Mouse (Mus musculus): ENCODE results near the gene Htr2b. TPM values are rescaled to one million over a fixed set of nuclear protein-coding genes. Genes with fewer than 3 reads are reported as not detected.

Htr2b gene
- polyA plus RNA-seq, 1 experiment from 2014 or later: not detected

- Histone ChIP-seq H3K4me2 (ENCODE audit: low read depth) (no peak within 1 kb of the TSS), H3K4me1 (ENCODE audit: control insufficient read depth, insufficient read depth, low read length) (no peaks in the 10 kb centered on the region), H3K36me3 (ENCODE audit: control insufficient read depth, insufficient read depth, low read length) (peaks cover 3% of the 10 kb centered on the region), H3K4me3 (ENCODE audit: low read depth, low read length) (no peak within 1 kb of the TSS), H3K9me3 (ENCODE audit: control insufficient read depth, low read length) (no peaks in the 10 kb centered on the region), H3K27me3 (ENCODE audit: control insufficient read depth, insufficient read depth, low read length) (no peaks in the 10 kb centered on the region), H3K9ac (ENCODE audit: low read length) (no peak within 1 kb of the TSS), H3K27ac (ENCODE audit: low read depth, low read length) (no peak within 1 kb of the TSS)
- 96% methylated on average over 4 of the region's 4 CpGs for WGBS
- ATAC-seq (ENCODE audit: insufficient read depth, low FRiP score, low TSS enrichment): no peak
- DNase-seq (ENCODE audit: low spot score): no peak
Measured at GRCm38 (mm10) chr1:86133337-86133736, 21.6 kb upstream of the Htr2b start, which contains the start of gene Gm21972. TSS of gene Gm21972 (plus strand) at chr1:86133637.

- ATAC-seq (ENCODE audit: insufficient read depth, low FRiP score, low TSS enrichment) (no peak), DNase-seq (ENCODE audit: low spot score) (no peak)
- no peak overlapping the region for H3K9ac ChIP-seq (ENCODE audit: low read length)
- H3K36me3 ChIP-seq (ENCODE audit: control insufficient read depth, insufficient read depth, low read length): peaks cover 8% of the 10 kb centered on the region
- no peaks in the 10 kb centered on the region for H3K27me3 ChIP-seq (ENCODE audit: control insufficient read depth, insufficient read depth, low read length)
- no peak overlapping the region for H3K4me2 ChIP-seq (ENCODE audit: low read depth)
- 83% methylated on average over 2 of the region's 2 CpGs for WGBS
- no peak overlapping the region for H3K4me3 ChIP-seq (ENCODE audit: low read depth, low read length)
- H3K9me3 ChIP-seq (ENCODE audit: control insufficient read depth, low read length): no peaks in the 10 kb centered on the region
- no peaks in the 10 kb centered on the region for H3K4me1 ChIP-seq (ENCODE audit: control insufficient read depth, insufficient read depth, low read length)
- no peak overlapping the region for H3K27ac ChIP-seq (ENCODE audit: low read depth, low read length)
Measured at GRCm38 (mm10) chr1:86126036-86126435, 14.3 kb upstream of the Htr2b start.

GRCm38 (mm10) chr1:86119549-86119948 lies 7.8 kb upstream of the Htr2b start:
- no peaks in the 10 kb centered on the region for H3K36me3 ChIP-seq (ENCODE audit: control insufficient read depth, insufficient read depth, low read length)
- H3K4me2 ChIP-seq (ENCODE audit: low read depth): no peak overlapping the region
- H3K9me3 ChIP-seq (ENCODE audit: control insufficient read depth, low read length): no peaks in the 10 kb centered on the region
- no peaks in the 10 kb centered on the region for H3K4me1 ChIP-seq (ENCODE audit: control insufficient read depth, insufficient read depth, low read length)
- DNase-seq (ENCODE audit: low spot score): no peak
- H3K27ac ChIP-seq (ENCODE audit: low read depth, low read length): no peak overlapping the region
- 88% methylated on average over 4 of the region's 4 CpGs for WGBS
- no peaks in the 10 kb centered on the region for H3K27me3 ChIP-seq (ENCODE audit: control insufficient read depth, insufficient read depth, low read length)
- no peak overlapping the region for H3K4me3 ChIP-seq (ENCODE audit: low read depth, low read length)
- H3K9ac ChIP-seq (ENCODE audit: low read length): no peak overlapping the region
- ATAC-seq (ENCODE audit: insufficient read depth, low FRiP score, low TSS enrichment): no peak

GRCm38 (mm10) chr1:86114141-86114540 lies 2.4 kb upstream of the Htr2b start:
- no peak overlapping the region for H3K9ac ChIP-seq (ENCODE audit: low read length)
- H3K27ac ChIP-seq (ENCODE audit: low read depth, low read length): no peak overlapping the region
- H3K4me1 ChIP-seq (ENCODE audit: control insufficient read depth, insufficient read depth, low read length): no peaks in the 10 kb centered on the region
- H3K36me3 ChIP-seq (ENCODE audit: control insufficient read depth, insufficient read depth, low read length): no peaks in the 10 kb centered on the region
- H3K27me3 ChIP-seq (ENCODE audit: control insufficient read depth, insufficient read depth, low read length): no peaks in the 10 kb centered on the region
- WGBS: 92% methylated on average over 3 of the region's 3 CpGs
- DNase-seq (ENCODE audit: low spot score) (no peak), ATAC-seq (ENCODE audit: insufficient read depth, low FRiP score, low TSS enrichment) (no peak)
- H3K4me2 ChIP-seq (ENCODE audit: low read depth): no peak overlapping the region
- H3K9me3 ChIP-seq (ENCODE audit: control insufficient read depth, low read length): no peaks in the 10 kb centered on the region
- H3K4me3 ChIP-seq (ENCODE audit: low read depth, low read length): no peak overlapping the region

- H3K4me3 ChIP-seq (ENCODE audit: low read depth, low read length): no peak overlapping the region
- no peak overlapping the region for H3K27ac ChIP-seq (ENCODE audit: low read depth, low read length)
- 100% methylated on average over 1 of the region's 1 CpGs for WGBS
- no peak overlapping the region for H3K9ac ChIP-seq (ENCODE audit: low read length)
- no peaks in the 10 kb centered on the region for H3K9me3 ChIP-seq (ENCODE audit: control insufficient read depth, low read length)
- ATAC-seq (ENCODE audit: insufficient read depth, low FRiP score, low TSS enrichment) (no peak), DNase-seq (ENCODE audit: low spot score) (no peak)
- H3K4me1 ChIP-seq (ENCODE audit: control insufficient read depth, insufficient read depth, low read length): no peaks in the 10 kb centered on the region
- no peak overlapping the region for H3K4me2 ChIP-seq (ENCODE audit: low read depth)
- H3K27me3 ChIP-seq (ENCODE audit: control insufficient read depth, insufficient read depth, low read length): no peaks in the 10 kb centered on the region
- no peaks in the 10 kb centered on the region for H3K36me3 ChIP-seq (ENCODE audit: control insufficient read depth, insufficient read depth, low read length)
Measured at GRCm38 (mm10) chr1:86105054-86105453, 6.7 kb downstream of the Htr2b start.

GRCm38 (mm10) chr1:86094413-86094812 lies 17.4 kb downstream of the Htr2b start:
- Histone ChIP-seq H3K4me2 (ENCODE audit: low read depth) (no peak overlapping the region), H3K4me1 (ENCODE audit: control insufficient read depth, insufficient read depth, low read length) (no peaks in the 10 kb centered on the region), H3K27ac (ENCODE audit: low read depth, low read length) (no peak overlapping the region), H3K9ac (ENCODE audit: low read length) (no peak overlapping the region), H3K27me3 (ENCODE audit: control insufficient read depth, insufficient read depth, low read length) (no peaks in the 10 kb centered on the region), H3K9me3 (ENCODE audit: control insufficient read depth, low read length) (no peaks in the 10 kb centered on the region), H3K4me3 (ENCODE audit: low read depth, low read length) (no peak overlapping the region), H3K36me3 (ENCODE audit: control insufficient read depth, insufficient read depth, low read length) (peaks cover 12% of the 10 kb centered on the region; the same call in 1 of the 2 replicates)
- ATAC-seq (ENCODE audit: insufficient read depth, low FRiP score, low TSS enrichment) (no peak), DNase-seq (ENCODE audit: low spot score) (no peak)
- WGBS: 89% methylated on average over 7 of the region's 7 CpGs

GRCm38 (mm10) chr1:86076565-86076964 lies 35.2 kb downstream of the Htr2b start:
- no peak for DNase-seq (ENCODE audit: low spot score)
- H3K27ac ChIP-seq (ENCODE audit: low read depth, low read length): no peak overlapping the region
- H3K9me3 ChIP-seq (ENCODE audit: control insufficient read depth, low read length): no peaks in the 10 kb centered on the region
- H3K27me3 ChIP-seq (ENCODE audit: control insufficient read depth, insufficient read depth, low read length): no peaks in the 10 kb centered on the region
- no peak overlapping the region for H3K9ac ChIP-seq (ENCODE audit: low read length)
- H3K36me3 ChIP-seq (ENCODE audit: control insufficient read depth, insufficient read depth, low read length): peaks cover 6% of the 10 kb centered on the region; the same call in 1 of the 2 replicates
- H3K4me3 ChIP-seq (ENCODE audit: low read depth, low read length): no peak overlapping the region
- WGBS: 98% methylated on average over 2 of the region's 2 CpGs
- H3K4me1 ChIP-seq (ENCODE audit: control insufficient read depth, insufficient read depth, low read length): no peaks in the 10 kb centered on the region
- ATAC-seq (ENCODE audit: insufficient read depth, low FRiP score, low TSS enrichment): no peak
- H3K4me2 ChIP-seq (ENCODE audit: low read depth): no peak overlapping the region

- H3K4me3 ChIP-seq (ENCODE audit: low read depth, low read length): peak within 1 kb of the TSS; percentile 99
- H3K4me1 ChIP-seq (ENCODE audit: control insufficient read depth, insufficient read depth, low read length): peaks cover 5% of the 10 kb centered on the region; the same call in 1 of the 2 replicates
- ATAC-seq (ENCODE audit: insufficient read depth, low FRiP score, low TSS enrichment): peak; percentile 93
- WGBS: under 1% methylated on average over 47 of the region's 47 CpGs
- H3K9ac ChIP-seq (ENCODE audit: low read length): peak within 1 kb of the TSS; percentile 97
- H3K27me3 ChIP-seq (ENCODE audit: control insufficient read depth, insufficient read depth, low read length): no peaks in the 10 kb centered on the region
- peak within 1 kb of the TSS; percentile 36 for H3K27ac ChIP-seq (ENCODE audit: low read depth, low read length)
- H3K9me3 ChIP-seq (ENCODE audit: control insufficient read depth, low read length): no peaks in the 10 kb centered on the region
- DNase-seq (ENCODE audit: low spot score): peak; percentile 92
- H3K36me3 ChIP-seq (ENCODE audit: control insufficient read depth, insufficient read depth, low read length): no peaks in the 10 kb centered on the region
- peak within 1 kb of the TSS; percentile 85 for H3K4me2 ChIP-seq (ENCODE audit: low read depth)
Measured at GRCm38 (mm10) chr1:86064271-86064991, 47.3 kb downstream of the Htr2b start, which contains the start of gene Psmd1. TSS of gene Psmd1 (plus strand) at chr1:86064387.

GRCm38 (mm10) chr1:86062523-86062922 lies 49.2 kb downstream of the Htr2b start:
- no peak for DNase-seq (ENCODE audit: low spot score)
- H3K27me3 ChIP-seq (ENCODE audit: control insufficient read depth, insufficient read depth, low read length): no peaks in the 10 kb centered on the region
- H3K36me3 ChIP-seq (ENCODE audit: control insufficient read depth, insufficient read depth, low read length): no peaks in the 10 kb centered on the region
- no peak overlapping the region for H3K4me3 ChIP-seq (ENCODE audit: low read depth, low read length)
- H3K9ac ChIP-seq (ENCODE audit: low read length): no peak overlapping the region
- H3K4me1 ChIP-seq (ENCODE audit: control insufficient read depth, insufficient read depth, low read length): peaks cover 5% of the 10 kb centered on the region; the same call in 1 of the 2 replicates
- H3K9me3 ChIP-seq (ENCODE audit: control insufficient read depth, low read length): no peaks in the 10 kb centered on the region
- 89% methylated on average over 6 of the region's 6 CpGs for WGBS
- no peak overlapping the region for H3K27ac ChIP-seq (ENCODE audit: low read depth, low read length)
- no peak overlapping the region for H3K4me2 ChIP-seq (ENCODE audit: low read depth)
- ATAC-seq (ENCODE audit: insufficient read depth, low FRiP score, low TSS enrichment): no peak

All from neural tube, embryonic 11.5 days (tissue).